Mouse (Mus musculus) 3134 (cell line): ENCODE measurements around the gene Krt32.

Experiments
- DNase-seq: peaks from one replicate; pipeline ENCODE4 v3.0.0-alpha.2; 2011; ENCODE audit warnings: low spot score; ENCODE audit not compliant: insufficient read length; ENCODE audit errors: extremely low read depth

The Krt32 gene

GRCm38 (mm10) chr11:100087861-100088260 lies at the start of gene Krt32:
Krt32 (minus strand) TSS chr11:100088226.
- no peak for DNase-seq

- no peak for DNase-seq
Observed at GRCm38 (mm10) chr11:100137693-100138092, 49.7 kb upstream of the Krt32 start.

- no peak for DNase-seq
Observed at GRCm38 (mm10) chr11:100136559-100136958, 48.5 kb upstream of the Krt32 start.

- DNase-seq: no peak
Observed at GRCm38 (mm10) chr11:100135731-100136130, 47.7 kb upstream of the Krt32 start, which contains the start of gene Krt15. Krt15 (minus strand) TSS chr11:100135928.

- no peak for DNase-seq
Observed at GRCm38 (mm10) chr11:100124901-100125300, 36.9 kb upstream of the Krt32 start.

GRCm38 (mm10) chr11:100121466-100121865 lies 33.4 kb upstream of the Krt32 start, which contains the start of gene Krt13:
Krt13 (minus strand) TSS chr11:100121566.
- DNase-seq: no peak

- peak; percentile 58 for DNase-seq
Observed at GRCm38 (mm10) chr11:100120331-100120730, 32.3 kb upstream of the Krt32 start.

GRCm38 (mm10) chr11:100113742-100114029 lies 25.7 kb upstream of the Krt32 start:
- peak; percentile 53 for DNase-seq

GRCm38 (mm10) chr11:100112935-100113741 lies 25.1 kb upstream of the Krt32 start:
- no peak for DNase-seq

- no peak for DNase-seq
Observed at GRCm38 (mm10) chr11:100105576-100106122, 17.6 kb upstream of the Krt32 start, which contains the start of gene Krt36. Krt36 (minus strand) TSS chr11:100105626.

GRCm38 (mm10) chr11:100102693-100103429 lies 14.8 kb upstream of the Krt32 start:
- no peak for DNase-seq

GRCm38 (mm10) chr11:100100391-100100790 lies 12.4 kb upstream of the Krt32 start:
- DNase-seq: no peak

GRCm38 (mm10) chr11:100097819-100098218 lies 9.8 kb upstream of the Krt32 start:
- no peak for DNase-seq

GRCm38 (mm10) chr11:100096141-100096540 lies 8.1 kb upstream of the Krt32 start, which contains the start of gene Krt35:
Krt35 (minus strand) TSS chr11:100096241.
- no peak for DNase-seq

GRCm38 (mm10) chr11:100088378-100089025 lies 476 bp upstream of the Krt32 start:
- DNase-seq: no peak

GRCm38 (mm10) chr11:100073873-100074272 lies 14.2 kb downstream of the Krt32 start:
- DNase-seq: no peak

- DNase-seq: no peak
Observed at GRCm38 (mm10) chr11:100067293-100068036, 20.6 kb downstream of the Krt32 start.

GRCm38 (mm10) chr11:100066236-100067010 lies 21.6 kb downstream of the Krt32 start:
- DNase-seq: no peak

- no peak for DNase-seq
Observed at GRCm38 (mm10) chr11:100058875-100059274, 29.2 kb downstream of the Krt32 start.
